Mouse (Mus musculus) CD4-positive helper T cell, adult 2 months (primary cell): Measurements from ENCODE around the gene Vsir.
A peak's percentile ranks its signal among the peaks of the same experiment; 100 is the strongest.

ENCODE experiments used
- DNase-seq: peaks from one replicate; pipeline ENCODE4 v3.0.0-alpha.2; 2012; ENCODE audit warnings: low read depth, missing footprints, low spot score

Vsir gene

DNA sequence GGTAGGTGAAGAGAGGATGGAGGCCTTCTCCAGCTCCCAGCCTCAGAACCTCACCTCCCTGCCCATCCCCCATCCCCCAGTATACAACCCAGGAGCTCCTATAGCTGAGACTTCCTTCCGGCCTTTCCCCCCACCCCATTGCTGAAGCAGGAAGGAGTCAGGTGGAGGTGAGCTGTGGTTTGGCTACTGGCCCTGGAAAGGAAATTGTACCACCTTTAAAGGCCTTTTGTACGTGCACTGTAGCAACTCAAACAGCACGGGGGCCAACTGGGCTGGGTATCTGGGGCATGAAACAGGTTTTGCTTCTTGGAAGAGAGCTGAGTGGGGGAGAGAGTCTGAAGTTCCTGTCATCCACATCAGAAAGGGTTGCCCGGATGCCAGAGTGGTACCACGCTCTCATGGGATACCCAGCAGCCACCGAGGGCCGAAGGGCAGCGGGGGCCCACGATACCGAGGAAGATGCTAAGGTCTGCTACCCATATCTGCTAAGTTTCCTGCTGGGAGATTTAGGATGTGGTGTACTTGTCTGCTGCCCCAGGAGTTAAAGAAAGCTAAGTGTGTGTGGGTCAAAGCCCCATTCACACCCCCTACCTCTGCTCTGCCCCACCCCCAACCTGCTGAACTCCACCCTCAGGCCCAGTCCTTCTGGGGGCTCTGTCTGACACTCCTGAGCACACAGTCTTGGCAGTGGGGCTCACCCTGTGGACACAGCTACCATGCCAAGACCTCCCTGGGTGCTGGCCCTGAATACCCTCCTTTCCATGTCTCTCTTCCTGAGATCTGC, 34.7 kb downstream of the Vsir start:
- peak; percentile 87 for DNase-seq

DNA sequence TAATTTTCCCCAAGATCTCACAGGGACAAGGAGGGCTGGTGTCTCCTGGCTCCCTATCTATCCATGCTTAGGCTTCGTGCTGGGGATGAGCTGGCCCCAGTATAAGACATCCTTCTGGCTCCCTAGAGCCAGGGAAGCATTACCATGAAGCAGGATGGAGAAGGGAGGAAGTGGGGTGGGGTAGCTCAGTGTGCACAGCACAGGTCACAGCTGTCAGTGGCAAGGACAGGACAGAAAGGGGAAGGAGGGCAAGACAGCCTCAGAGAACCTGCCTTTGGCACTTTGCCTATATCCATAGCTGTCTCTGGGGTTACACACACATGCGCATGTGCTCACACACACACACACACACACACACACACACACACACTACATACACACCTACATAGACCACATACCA, 41.7 kb downstream of the Vsir start:
- no peak for DNase-seq

DNA sequence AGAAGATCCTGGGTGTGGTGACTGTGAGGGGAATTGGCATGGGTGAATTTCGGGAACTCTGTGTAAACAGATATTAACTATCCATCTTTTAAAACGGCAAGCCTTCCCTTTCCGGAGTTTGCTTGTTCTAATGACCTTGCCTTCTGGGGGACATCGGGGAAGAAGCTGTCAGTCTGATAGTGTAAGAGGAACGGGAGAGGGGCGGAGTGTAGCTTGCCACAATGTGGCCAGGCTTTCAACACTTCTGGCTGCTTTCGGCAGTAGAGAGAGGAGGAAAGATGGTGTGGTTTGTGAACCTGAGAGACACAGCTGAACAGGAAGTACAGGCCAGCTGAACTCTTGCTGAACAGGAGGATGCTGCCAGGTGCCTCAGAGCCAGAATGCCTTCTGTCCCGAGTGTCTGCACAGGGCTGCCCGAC, 42.8 kb downstream of the Vsir start:
- peak; percentile 80 for DNase-seq

DNA sequence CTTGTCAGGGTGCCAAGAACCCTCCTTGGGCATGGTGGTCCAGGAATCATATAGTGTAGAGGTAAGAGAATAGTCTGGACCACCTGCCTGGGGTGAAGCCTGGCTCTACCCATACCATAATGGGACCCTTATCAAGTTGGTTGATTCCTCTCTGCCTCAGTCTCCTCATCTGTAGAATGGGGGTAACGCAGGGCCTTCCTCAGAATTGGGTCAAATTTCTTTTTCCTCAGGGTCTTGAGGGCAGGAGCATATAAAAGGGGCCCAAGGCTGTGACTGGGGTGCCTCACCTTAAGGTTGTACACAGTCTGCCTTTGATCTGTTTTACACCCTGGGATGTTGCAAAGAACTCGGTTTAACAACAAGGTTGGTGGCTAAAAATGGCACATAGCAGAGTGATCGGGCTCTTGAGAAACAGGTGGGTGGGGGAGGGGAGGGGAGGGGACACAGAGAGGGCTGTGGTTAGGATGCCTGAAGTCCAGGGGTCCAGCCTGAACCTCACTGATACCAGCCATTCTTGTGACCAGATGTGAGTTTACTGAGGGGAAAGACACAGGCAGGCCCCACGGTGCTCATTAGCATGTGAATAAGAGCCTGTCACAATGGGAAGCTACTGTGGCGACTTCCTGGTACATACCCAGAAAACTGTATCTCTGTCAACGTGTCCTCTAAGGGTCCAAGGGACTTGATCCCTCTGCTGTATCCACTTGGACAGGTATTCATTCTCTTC, 43.7 kb downstream of the Vsir start:
- DNase-seq: no peak

DNA sequence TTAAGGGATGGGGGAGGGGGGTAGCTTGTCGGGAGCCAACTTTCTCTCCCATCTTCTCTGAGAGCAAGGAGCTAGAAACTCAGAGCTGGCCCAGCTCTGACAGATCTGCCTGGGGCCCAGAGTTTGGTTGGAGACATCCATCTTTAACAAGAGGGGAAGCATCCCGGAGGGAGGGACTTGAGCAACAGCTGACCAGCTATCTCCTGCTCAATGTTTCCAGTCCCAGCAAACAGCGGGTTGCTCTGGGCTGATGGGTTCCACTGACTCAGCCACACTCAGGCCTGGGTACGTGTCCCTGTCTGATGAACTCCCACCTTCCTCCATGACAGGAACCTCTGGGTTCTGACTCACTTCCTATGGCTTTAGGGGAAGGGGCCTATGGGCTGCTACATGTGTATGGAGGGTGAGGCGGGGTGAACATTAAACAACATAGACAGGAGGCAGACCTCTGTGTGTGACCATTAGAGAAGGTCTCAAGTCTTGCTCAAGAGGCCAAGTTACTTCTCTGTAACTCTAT, 44.3 kb downstream of the Vsir start:
- DNase-seq: peak; percentile 52

DNA sequence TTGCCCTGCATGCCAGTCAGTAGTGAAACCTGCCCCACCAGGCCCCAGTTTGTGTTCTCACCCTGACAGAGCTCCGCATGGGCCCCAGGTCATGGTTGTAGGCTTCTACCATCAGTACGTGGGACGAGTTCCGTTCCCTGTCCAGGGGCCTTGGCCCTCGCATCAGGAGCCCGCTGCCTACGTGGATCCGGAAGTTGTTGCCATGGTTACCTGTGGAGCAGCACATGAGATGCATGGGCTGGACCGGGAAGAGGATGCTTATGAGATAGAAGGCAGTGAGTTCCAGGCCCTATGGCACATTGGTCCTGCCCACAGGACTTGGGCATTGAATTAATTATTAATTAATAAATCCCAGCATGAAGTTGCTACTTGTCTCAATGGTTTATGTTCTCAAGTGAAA, 45.0 kb downstream of the Vsir start:
- DNase-seq: no peak

DNA sequence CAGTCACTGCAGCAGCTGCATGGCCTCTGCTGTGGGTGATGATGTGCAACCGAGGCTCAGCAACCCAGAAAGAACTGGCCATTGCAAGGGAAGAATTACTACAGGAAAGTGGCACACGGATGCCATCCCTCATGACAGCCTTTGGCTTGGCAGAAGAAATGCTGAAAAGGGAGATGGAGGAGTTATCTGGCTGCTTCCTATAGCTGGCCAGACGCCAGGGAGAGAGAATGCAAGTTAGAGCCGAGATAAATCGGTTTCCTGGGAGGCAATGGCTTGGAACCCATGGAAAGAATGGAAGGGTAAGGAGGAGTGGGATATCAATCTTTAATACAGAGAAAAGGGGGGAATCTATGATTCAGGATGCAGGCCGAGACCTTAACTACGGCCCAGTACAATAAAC, 48.3 kb downstream of the Vsir start:
- no peak for DNase-seq

DNA sequence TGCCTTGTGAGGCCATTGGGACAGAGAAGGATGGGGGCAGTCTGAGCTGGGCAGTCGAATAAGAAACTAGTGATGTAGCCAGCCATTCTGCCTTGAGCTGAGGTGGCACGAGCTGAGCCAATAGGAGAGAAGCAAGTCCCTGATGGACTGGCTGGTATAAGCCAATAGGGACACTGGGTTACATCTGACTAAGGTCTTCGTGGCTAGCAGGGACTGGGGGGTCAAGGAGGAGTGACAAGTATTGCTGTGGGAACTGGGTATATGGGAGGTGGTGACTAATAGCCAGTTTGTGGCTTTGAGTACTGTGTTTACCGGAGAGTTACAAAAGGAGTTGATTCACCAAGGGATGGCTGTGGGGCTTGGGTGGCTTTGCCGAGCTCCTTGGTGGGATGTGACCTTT, 49.0 kb downstream of the Vsir start:
- no peak for DNase-seq

DNA sequence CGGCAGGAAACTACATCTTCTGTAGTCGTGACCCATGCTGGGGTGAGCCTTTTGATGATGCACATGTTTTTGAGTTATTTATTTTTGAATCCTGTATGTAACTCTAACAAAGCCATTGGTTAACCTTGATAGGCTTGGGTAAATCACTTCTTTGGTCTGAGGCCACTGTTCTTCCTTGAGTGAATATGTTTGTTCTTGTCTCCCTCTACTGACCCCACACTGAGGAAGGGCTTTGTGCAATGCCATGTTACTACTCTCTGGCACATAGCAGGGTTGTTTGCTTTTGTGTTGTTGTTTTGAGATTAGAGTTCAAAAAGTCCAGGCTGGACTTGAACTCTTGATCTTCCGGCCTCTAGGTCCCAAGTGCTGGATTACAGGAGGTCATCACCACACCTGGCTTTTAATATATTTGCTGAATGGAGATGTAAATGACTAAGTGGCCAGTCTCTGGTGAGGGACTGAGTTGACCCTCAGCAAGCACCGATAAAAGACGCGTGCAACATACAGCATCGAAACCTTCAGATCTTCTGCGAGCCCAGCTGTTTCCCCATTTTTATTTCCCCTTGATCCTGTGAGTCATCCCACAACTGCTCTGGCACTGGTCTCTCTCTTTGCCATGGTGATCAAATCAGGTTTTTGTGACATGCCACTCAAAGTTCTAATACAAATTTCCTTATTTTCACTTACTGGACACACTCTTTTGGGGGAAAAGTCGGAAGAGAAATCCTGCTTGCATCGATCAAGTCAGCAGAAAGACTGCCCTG, 51.6 kb downstream of the Vsir start:
- peak; percentile 43 for DNase-seq

DNA sequence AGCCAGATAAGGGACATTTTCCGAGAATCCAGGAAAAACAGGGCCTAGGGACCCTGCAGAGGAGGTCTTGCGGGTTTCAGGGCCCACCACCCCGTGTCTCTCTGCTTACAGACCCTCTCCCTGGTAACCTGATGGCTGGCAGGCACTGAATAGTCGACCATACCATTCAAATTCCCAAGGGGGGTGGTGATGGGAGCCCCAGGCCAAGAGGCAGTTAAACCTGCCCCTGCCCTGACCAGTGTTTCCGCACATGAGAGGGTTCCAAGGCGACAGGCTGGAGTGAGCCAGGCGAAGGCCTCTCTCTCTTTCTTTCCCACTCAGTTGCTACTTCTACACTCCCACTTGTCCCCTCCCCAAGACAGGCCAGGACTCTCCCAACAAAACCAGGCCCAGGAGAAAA, 52.8 kb downstream of the Vsir start, which contains the start of gene Gm17455:
Gene Gm17455 (plus strand): TSS at position 278 of the 400 bp plus-strand sequence.
- DNase-seq: no peak

DNA sequence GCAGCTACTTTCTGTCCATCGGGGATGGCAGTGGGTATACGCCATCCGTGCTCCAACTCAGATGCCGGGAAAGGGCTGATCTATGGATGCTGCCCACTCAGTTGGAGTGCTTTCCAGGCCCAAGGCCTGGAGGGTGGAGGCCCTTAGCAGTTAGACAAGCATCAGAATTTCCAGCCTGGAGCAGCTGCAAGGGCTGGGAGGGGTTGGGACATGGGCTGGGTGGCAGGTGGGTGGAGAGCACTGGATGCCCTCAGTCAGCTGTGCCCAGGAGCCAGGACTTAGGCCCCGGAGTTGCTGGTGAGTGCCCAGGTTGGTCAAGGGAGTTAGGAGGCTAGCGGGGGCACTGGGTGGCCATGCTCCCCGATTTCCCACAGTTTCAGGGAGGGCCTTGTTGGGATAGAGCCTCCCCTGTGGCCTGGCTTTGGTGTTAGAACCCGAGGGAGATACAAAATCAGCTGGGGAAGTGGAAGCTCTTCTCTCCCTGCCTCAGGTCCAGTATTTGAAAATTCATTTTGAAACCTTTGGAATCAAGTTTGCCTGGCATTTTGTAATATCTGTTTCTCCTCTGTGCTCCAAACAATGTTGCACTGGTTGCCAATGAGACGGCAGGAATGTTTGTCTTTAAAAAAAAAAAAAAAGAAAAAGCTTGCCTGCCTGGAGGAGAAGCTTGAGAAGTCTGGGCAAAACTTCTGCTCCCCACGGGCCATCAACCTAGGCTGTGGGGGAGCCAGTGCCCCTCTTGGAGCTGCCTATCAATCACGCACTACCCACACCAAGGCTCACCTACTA, 54.0 kb downstream of the Vsir start:
- no peak for DNase-seq

DNA sequence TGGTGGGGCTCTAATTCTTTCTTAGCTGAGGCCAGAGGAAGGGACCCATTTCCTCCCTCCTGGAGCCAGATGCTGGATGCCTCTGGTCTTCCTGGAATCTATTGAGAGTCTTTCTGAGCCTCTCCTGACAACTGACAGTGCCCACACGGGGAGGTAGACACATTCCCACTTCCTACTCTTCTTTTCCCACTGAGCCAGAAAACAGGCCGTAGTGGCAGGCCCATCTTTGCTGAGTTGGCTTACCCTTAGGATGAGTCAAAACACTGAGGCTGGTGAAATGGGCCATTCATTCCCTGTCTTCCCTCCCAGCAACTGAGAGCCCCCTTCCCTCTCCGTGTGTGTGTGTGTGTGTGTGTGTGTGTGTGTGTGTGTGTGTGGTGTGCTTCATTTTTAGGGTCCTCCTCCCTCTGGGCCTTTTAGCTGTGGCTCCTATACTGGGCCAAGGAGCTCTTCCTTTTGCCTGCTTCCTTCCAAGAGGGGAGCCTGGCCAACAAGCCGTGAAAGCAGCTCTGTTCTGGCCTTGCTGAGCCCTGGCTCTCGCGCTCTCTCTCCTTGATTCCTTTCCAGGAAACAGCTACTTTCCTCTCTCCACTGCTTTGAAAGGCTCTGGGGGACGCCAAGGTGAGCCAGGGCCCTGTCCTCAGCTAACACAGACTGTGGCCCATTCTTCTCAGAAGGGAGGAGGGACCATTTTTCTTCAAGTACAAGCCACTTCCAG, 59.0 kb downstream of the Vsir start:
- no peak for DNase-seq

DNA sequence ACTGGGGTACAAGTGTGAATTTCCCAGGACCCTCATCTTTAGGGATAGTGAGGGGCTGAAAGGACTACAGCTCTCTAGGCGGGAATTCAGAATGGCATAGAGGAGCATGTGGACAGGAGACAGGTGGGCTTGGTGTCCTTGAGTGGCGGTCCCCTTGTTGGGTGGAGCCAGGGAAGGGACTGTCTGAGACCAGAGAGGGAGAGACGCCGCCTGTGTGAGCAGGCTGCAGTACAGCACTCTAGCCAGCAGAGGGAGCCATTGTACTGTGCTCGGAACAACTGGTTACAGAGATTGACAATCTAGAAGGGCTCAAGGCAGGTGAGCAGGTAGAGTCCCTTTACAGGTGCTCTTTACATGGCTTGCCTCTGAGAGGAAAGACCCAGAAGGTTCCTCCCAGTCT, 61.2 kb downstream of the Vsir start:
- peak; percentile 67 for DNase-seq

DNA sequence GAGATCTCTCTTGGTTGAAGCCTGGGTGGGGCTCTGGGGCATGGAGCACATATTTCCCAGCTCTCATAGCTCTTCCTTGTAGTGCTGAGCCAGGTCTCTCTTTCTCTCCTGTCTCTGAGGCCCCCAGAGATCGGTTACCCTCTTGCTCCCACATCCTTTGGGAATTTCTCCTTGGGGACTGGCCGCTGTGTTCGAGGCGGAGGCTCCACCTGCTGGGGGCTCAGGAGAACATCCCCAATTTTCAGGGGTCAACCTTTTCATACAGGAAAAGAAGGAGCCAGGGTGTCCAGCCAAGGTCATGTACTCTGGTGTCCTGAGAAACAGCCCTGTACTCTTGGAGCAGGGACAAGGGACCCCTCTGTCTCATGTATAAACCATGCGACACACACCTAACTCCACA, 65.1 kb downstream of the Vsir start:
- no peak for DNase-seq

DNA sequence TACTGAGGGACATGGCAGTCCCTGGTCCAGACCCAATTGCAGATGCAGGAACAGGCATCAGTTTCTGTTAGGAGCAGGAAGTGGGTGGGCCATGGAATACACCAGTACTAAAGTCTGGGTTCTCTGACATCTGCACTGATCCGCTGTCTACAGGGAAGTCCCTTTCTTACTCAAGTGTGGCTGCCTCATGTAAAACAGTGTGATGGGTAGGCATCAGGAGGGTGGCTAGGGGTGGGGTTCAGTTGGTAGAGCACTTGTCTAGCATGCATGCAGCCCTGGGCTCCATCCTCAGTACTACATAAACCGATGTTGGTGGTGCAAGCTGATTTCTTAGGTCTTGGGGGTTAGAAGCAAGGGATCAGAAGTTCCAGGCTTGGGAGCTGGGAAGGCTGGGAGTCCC, 67.1 kb downstream of the Vsir start:
- DNase-seq: no peak

DNA sequence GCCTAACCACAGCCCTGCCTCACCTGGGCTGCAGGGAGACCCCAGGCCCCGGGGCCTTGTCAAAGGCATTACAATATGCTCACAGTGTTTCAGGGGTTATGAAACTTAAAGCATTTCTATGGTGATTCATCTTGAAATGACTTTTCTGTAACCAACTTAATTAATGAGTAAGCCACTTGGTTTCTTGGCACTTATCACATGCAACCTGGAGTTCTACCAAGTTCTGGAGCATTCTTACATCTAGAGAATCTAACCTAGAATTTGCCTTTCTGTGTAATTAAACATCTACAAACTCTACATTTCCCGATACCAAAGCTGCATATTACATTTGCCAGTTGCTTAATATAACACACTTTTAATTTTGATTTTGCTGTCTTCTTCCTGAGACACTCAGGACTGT, 70.4 kb downstream of the Vsir start:
- no peak for DNase-seq

DNA sequence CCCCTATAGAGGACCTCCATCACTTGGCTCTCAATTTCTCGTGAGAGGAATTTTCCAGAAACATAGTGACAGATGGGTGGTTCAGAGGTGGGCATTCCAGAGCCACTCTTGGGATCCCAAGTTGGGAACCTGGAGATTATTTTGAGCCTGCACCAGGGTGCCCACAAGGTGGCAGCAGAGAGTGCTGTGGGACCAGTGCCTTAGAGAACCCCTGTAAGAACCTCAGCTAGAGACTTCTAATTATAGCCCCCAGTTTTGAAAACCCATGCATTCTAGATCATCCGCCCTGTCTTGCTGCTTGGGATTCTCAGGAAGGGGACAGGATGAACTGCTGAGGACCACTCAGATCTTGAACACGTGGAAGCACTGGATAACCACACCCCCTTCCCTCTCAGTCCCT, 71.5 kb downstream of the Vsir start:
- peak; percentile 53 for DNase-seq

DNA sequence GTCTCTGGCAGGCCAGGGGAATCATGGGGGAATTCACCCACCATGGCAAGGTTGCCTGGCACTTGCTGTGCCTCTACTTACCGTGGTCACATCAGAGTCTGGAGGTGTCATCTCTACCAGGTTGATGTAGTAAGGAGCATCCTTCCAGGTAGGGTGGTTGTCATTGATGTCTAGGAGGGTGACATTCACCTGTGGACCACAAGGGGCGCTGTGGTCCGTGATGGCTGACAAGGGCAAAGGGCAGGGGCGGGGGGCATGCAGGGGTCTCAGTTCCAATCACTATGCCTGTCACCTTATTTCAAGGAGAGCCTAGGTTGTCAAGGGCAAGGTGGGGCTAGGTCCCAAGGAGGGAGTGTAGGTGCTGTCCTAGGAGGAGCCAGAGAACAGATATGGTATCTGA, 73.0 kb downstream of the Vsir start:
- no peak for DNase-seq
